ENCODE assay signal across 1 mouse cellular context in genomic region chr5:145116316-145116715, GRCm38 (mm10).
TF ChIP-seq lines count a peak whose summit lies in the region.

No protein-coding gene starts in this region.

TF ChIP-seq in MEL, 35 proteins besides CTCF, POLR2A, EP300 and RAD21 (continued from another document):
- TF ChIP-seq MYB (IDR thresholded peaks at IDR 0.05; ENCODE audit: low read depth, low read length) (no peak), ELF1 (IDR thresholded peaks at IDR 0.05; ENCODE audit: low read depth, low read length) (peak; percentile 95), MAX (IDR thresholded peaks at IDR 0.05; ENCODE audit: low read length) (no peak), ZC3H11A (IDR thresholded peaks at IDR 0.05; ENCODE audit: low read depth, low read length) (no peak), USF1 (IDR thresholded peaks at IDR 0.05; ENCODE audit: low read depth, low read length) (no peak), ETS1 (IDR thresholded peaks at IDR 0.05; ENCODE audit: low read depth, low read length) (peak; percentile 81), JUND (IDR thresholded peaks at IDR 0.05; ENCODE audit: low read depth, low read length) (peak; percentile 38; the same call in 1 of the 2 replicates), MAZ (IDR thresholded peaks at IDR 0.05; ENCODE audit: low read depth, low read length) (peak; percentile 80; the same call in 1 of the 2 replicates), POLR2AphosphoS5 (IDR thresholded peaks at IDR 0.05; ENCODE audit: borderline replicate concordance, low read depth, low read length) (no peak), TBP (IDR thresholded peaks at IDR 0.05; ENCODE audit: low read depth, low read length) (peak; percentile 81), MEF2A (IDR thresholded peaks at IDR 0.05; ENCODE audit: extremely low read depth, insufficient replicate concordance, low read depth, low read length, poor library complexity, severe bottlenecking) (no peak), TCF12 (IDR thresholded peaks at IDR 0.05; ENCODE audit: low read depth, low read length) (peak; percentile 54; the same call in 1 of the 2 replicates), NELFE (IDR thresholded peaks at IDR 0.05; ENCODE audit: low read depth, low read length) (peak; percentile 10; the same call in 1 of the 2 replicates), UBTF (IDR thresholded peaks at IDR 0.05; ENCODE audit: borderline replicate concordance, insufficient read depth, low read depth, low read length) (no peak), POLR2AphosphoS2 (IDR thresholded peaks at IDR 0.05; ENCODE audit: low read length) (no peak), ZNF384 (IDR thresholded peaks at IDR 0.05; ENCODE audit: low read depth, low read length) (peak; percentile 99), CHD2 (IDR thresholded peaks at IDR 0.05; ENCODE audit: low read length) (no peak), ZMIZ1 (IDR thresholded peaks at IDR 0.05; ENCODE audit: low read depth, low read length) (peak; percentile 47; the same call in 1 of the 2 replicates), MAFK (IDR thresholded peaks at IDR 0.05; ENCODE audit: borderline replicate concordance, low read depth, low read length) (no peak), MYC (IDR thresholded peaks at IDR 0.05; ENCODE audit: low read depth, low read length) (peak; percentile 33; the same call in 1 of the 2 replicates)
